13 mouse cellular contexts compared by ENCODE assay signal in genomic region chr17:5078576-5078975, GRCm38 (mm10).
DNase-seq lines count a peak whose midpoint lies in the region; ATAC-seq and TF ChIP-seq lines count a peak whose summit lies in the region.
"Had no signal": no experiment of that assay in that cellular context is flagged by ENCODE, and none has a peak within 500 bp of the region (broad histone marks: within the 10 kb centered on the region; RNA-seq: fewer than 3 reads in every experiment).

No protein-coding gene starts in this region.

- peak overlapping the region; percentile 8; the same call in 1 of the 2 replicates for H3K9ac ChIP-seq in heart, embryonic 14.5 days (ENCODE audit: low read length)
- no peak overlapping the region for H3K9ac ChIP-seq in midbrain, embryonic 12.5 days (replicated peaks)
- H3K9ac ChIP-seq: hindbrain, embryonic 15.5 days; liver, embryonic 15.5 days; neural tube, embryonic 13.5 days had no signal

- no peak for DNase-seq in heart, adult 9 months (ENCODE audit: low spot score in 2 of 2)
- no peak for DNase-seq in spleen, adult 2 months (ENCODE audit: low read depth in 1 of 2, low spot score in 2 of 2)
- no peak for DNase-seq in spleen, adult 18-20 months
- DNase-seq in frontal cortex, postnatal 25 days (ENCODE audit: low spot score in 2 of 2): no peak
- DNase-seq in cerebellum, adult 9-11 months: no peak
- DNase-seq: kidney, adult 9 months had no signal

- no peak overlapping the region for H3K27ac ChIP-seq in heart, embryonic 14.5 days (replicated peaks in 1 of 2; ENCODE audit: control insufficient read depth in 1 of 2, insufficient read depth in 1 of 2, low read depth in 2 of 2, low read length in 2 of 2)
- peak overlapping the region; percentile 62 for H3K27ac ChIP-seq in spleen, adult 2 months (ENCODE audit: insufficient read depth, low read length)
- peak overlapping the region; percentile 1; the same call in 1 of the 2 replicates for H3K27ac ChIP-seq in midbrain, embryonic 12.5 days (replicated peaks)
- H3K27ac ChIP-seq: heart, embryonic 10.5 days; hindbrain, embryonic 15.5 days; liver, embryonic 15.5 days; neural tube, embryonic 13.5 days had no signal

- no peaks in the 10 kb centered on the region for H3K27me3 ChIP-seq in heart, embryonic 14.5 days (ENCODE audit: control insufficient read depth, insufficient read depth, low read length)
- no peaks in the 10 kb centered on the region for H3K27me3 ChIP-seq in spleen, adult 2 months (ENCODE audit: control insufficient read depth, insufficient read depth, low read length)
- no peaks in the 10 kb centered on the region for H3K27me3 ChIP-seq in midbrain, embryonic 12.5 days
- H3K27me3 ChIP-seq: hindbrain, embryonic 15.5 days; liver, embryonic 15.5 days; megakaryocyte, embryonic 14.5 days; neural tube, embryonic 13.5 days had no signal

- 57% methylated on average over 5 of the region's 5 CpGs for WGBS in heart, embryonic 14.5 days
- 80% methylated on average over 5 of the region's 5 CpGs for WGBS in spleen, adult 2 months
- WGBS in midbrain, embryonic 12.5 days: 45% methylated on average over 5 of the region's 5 CpGs

- H3K4me3 ChIP-seq in heart, embryonic 14.5 days (ENCODE audit: control insufficient read depth in 1 of 2, insufficient read depth in 1 of 2, low read depth in 1 of 2, low read length in 2 of 2): no peak overlapping the region
- no peak overlapping the region for H3K4me3 ChIP-seq in spleen, adult 2 months (ENCODE audit: extremely low read depth, insufficient read depth, insufficient read length)
- no peak overlapping the region for H3K4me3 ChIP-seq in midbrain, embryonic 12.5 days
- H3K4me3 ChIP-seq: heart, embryonic 10.5 days; hindbrain, embryonic 15.5 days; liver, embryonic 15.5 days; megakaryocyte, embryonic 14.5 days; neural tube, embryonic 13.5 days had no signal

- TF ChIP-seq POLR2A in spleen, adult 2 months (IDR thresholded peaks at IDR 0.05; ENCODE audit: low read depth, low read length): no peak

- no peak for ATAC-seq in heart, embryonic 14.5 days (ENCODE audit: insufficient number of reproducible peaks, insufficient read depth, low FRiP score, low read depth)
- ATAC-seq in midbrain, embryonic 12.5 days (ENCODE audit: low FRiP score, low read depth): no peak

- H3K4me2 ChIP-seq in heart, embryonic 14.5 days (ENCODE audit: low read length): no peak overlapping the region
- no peak overlapping the region for H3K4me2 ChIP-seq in midbrain, embryonic 12.5 days (replicated peaks)
- H3K4me2 ChIP-seq: hindbrain, embryonic 15.5 days; liver, embryonic 15.5 days; neural tube, embryonic 13.5 days had no signal

- no peaks in the 10 kb centered on the region for H3K9me3 ChIP-seq in heart, embryonic 14.5 days (ENCODE audit: control insufficient read depth, low read length)
- H3K9me3 ChIP-seq in midbrain, embryonic 12.5 days: no peaks in the 10 kb centered on the region
- H3K9me3 ChIP-seq: heart, embryonic 10.5 days; hindbrain, embryonic 15.5 days; liver, embryonic 15.5 days; megakaryocyte, embryonic 14.5 days; neural tube, embryonic 13.5 days had no signal

- H3K36me3 ChIP-seq in heart, embryonic 14.5 days (ENCODE audit: control insufficient read depth, insufficient read depth, low read length): no peaks in the 10 kb centered on the region
- H3K36me3 ChIP-seq in spleen, adult 2 months (ENCODE audit: control insufficient read depth, insufficient read depth, low read length): no peaks in the 10 kb centered on the region
- no peaks in the 10 kb centered on the region for H3K36me3 ChIP-seq in midbrain, embryonic 12.5 days
- H3K36me3 ChIP-seq: heart, embryonic 10.5 days; hindbrain, embryonic 15.5 days; liver, embryonic 15.5 days; neural tube, embryonic 13.5 days had no signal

- peaks cover 15 to 62% of the 10 kb centered on the region in 2 experiments for H3K4me1 ChIP-seq in heart, embryonic 14.5 days (ENCODE audit: control insufficient read depth in 2 of 2, insufficient read depth in 2 of 2, low read length in 2 of 2)
- H3K4me1 ChIP-seq in spleen, adult 2 months (ENCODE audit: control insufficient read depth, insufficient read depth, insufficient read length): peaks cover 30% of the 10 kb centered on the region
- peaks cover 50% of the 10 kb centered on the region for H3K4me1 ChIP-seq in midbrain, embryonic 12.5 days

- TF ChIP-seq CTCF in spleen, adult 2 months (IDR thresholded peaks at IDR 0.05; ENCODE audit: extremely low read depth, insufficient read depth, insufficient read length, insufficient replicate concordance): no peak

Comparison
In these comparisons a context has a peak if more than half of its experiments do, and no peak if none do; other contexts are left out.
1. H3K27ac ChIP-seq: peak in spleen, adult 2 months (single experiment) and midbrain, embryonic 12.5 days (single experiment); none in heart, embryonic 14.5 days (0 of 2).